Mouse (Mus musculus): ENCODE results near the gene Cst12.
"Not testable (repeated sequence)": the region's sequence is repeated elsewhere in the genome, so short reads cannot be mapped to it uniquely, and the experiment has no call there.

Gene Cst12

GRCm38 (mm10) chr2:148789142-148789541 is at the start of gene Cst12:
Gene Cst12 (plus strand): TSS chr2:148789361.
- DNase-seq (ENCODE audit: low read depth, low spot score): no peak

GRCm38 (mm10) chr2:148743001-148743400 is 46.2 kb upstream of the Cst12 start:
- no peak for DNase-seq (ENCODE audit: low read depth, low spot score)

- DNase-seq (ENCODE audit: low read depth, low spot score): no peak
These were observed 45.2 kb upstream of the Cst12 start for GRCm38 (mm10) chr2:148743846-148744407.

GRCm38 (mm10) chr2:148750058-148750457 is 39.1 kb upstream of the Cst12 start, which contains the start of gene Cstl1:
Gene Cstl1 (plus strand): TSS chr2:148750358.
- no peak for DNase-seq (ENCODE audit: low read depth, low spot score)

GRCm38 (mm10) chr2:148751893-148752813 is 37.0 kb upstream of the Cst12 start:
- peak; percentile 88 for DNase-seq (ENCODE audit: low read depth, low spot score)

GRCm38 (mm10) chr2:148754310-148754846 is 34.8 kb upstream of the Cst12 start:
- DNase-seq (ENCODE audit: low read depth, low spot score): no peak

GRCm38 (mm10) chr2:148763648-148764388 is 25.3 kb upstream of the Cst12 start:
- DNase-seq (ENCODE audit: low read depth, low spot score): peak; percentile 69

GRCm38 (mm10) chr2:148771397-148771796 is 17.8 kb upstream of the Cst12 start, which contains the start of gene Cst11:
Gene Cst11 (minus strand): TSS chr2:148771497.
- not testable (repeated sequence) for DNase-seq (ENCODE audit: low read depth, low spot score)

- peak; percentile 23 for DNase-seq (ENCODE audit: low read depth, low spot score)
These were observed 7.5 kb upstream of the Cst12 start, which contains the start of gene 8030411F24Rik for GRCm38 (mm10) chr2:148781709-148782108. Gene 8030411F24Rik (plus strand): TSS chr2:148782009.

GRCm38 (mm10) chr2:148798485-148798884 is 9.3 kb downstream of the Cst12 start, which contains the start of gene Cst8:
Gene Cst8 (plus strand): TSS chr2:148798785.
- no peak for DNase-seq (ENCODE audit: low read depth, low spot score)

GRCm38 (mm10) chr2:148801491-148801921 is 12.3 kb downstream of the Cst12 start:
- DNase-seq (ENCODE audit: low read depth, low spot score): no peak

- DNase-seq (ENCODE audit: low read depth, low spot score): no peak
These were observed 17.5 kb downstream of the Cst12 start for GRCm38 (mm10) chr2:148806696-148807095.

GRCm38 (mm10) chr2:148819909-148820308 is 30.7 kb downstream of the Cst12 start, which contains the start of gene Cst13:
Gene Cst13 (plus strand): TSS chr2:148820081.
- DNase-seq (ENCODE audit: low read depth, low spot score): no peak

GRCm38 (mm10) chr2:148825986-148826385 is 36.8 kb downstream of the Cst12 start:
- peak; percentile 82 for DNase-seq (ENCODE audit: low read depth, low spot score)

- DNase-seq (ENCODE audit: low read depth, low spot score): no peak
These were observed 45.8 kb downstream of the Cst12 start, which contains the start of gene Cst9 for GRCm38 (mm10) chr2:148834912-148835311. Gene Cst9 (plus strand): TSS chr2:148835147.

GRCm38 (mm10) chr2:148838075-148838777 is 49.1 kb downstream of the Cst12 start:
- no peak for DNase-seq (ENCODE audit: low read depth, low spot score)

- no peak for DNase-seq (ENCODE audit: low read depth, low spot score)
These were observed 50.1 kb downstream of the Cst12 start for GRCm38 (mm10) chr2:148839224-148839623.
